Mouse (Mus musculus) neural tube, embryonic 12.5 days (tissue): ENCODE results near the gene Tmem120a. TPM values are rescaled to one million over a fixed set of nuclear protein-coding genes. Genes with fewer than 3 reads are reported as not detected.

Experiments used
- ATAC-seq: fragments of 200-750 bp; cut with Nextera tagmentation; 2 replicates; pipeline ENCODE4 v1.8.0; 2017; ENCODE audit warnings: low read depth, mild to moderate bottlenecking, moderate TSS enrichment, moderate library complexity; ENCODE audit not compliant: low FRiP score
- H3K27ac ChIP-seq: fragments of 300-500 bp; sonication (generic); 2 replicates; pipeline ENCODE4 v1.5.1; 2016
- H3K27me3 ChIP-seq: fragments of 300-500 bp; sonication (generic); replicated peaks from 2 replicates; pipeline ENCODE4 v1.6.1; 2016; ENCODE audit warnings: mild to moderate bottlenecking
- H3K36me3 ChIP-seq: fragments of 300-500 bp; sonication (generic); 2 replicates; pipeline ENCODE4 v1.6.1; 2016; ENCODE audit warnings: mild to moderate bottlenecking
- H3K4me1 ChIP-seq: fragments of 300-500 bp; sonication (generic); 2 replicates; pipeline ENCODE4 v1.6.1; 2016
- H3K4me2 ChIP-seq: fragments of 300-500 bp; sonication (generic); replicated peaks from 2 replicates; pipeline ENCODE4 v1.6.1; 2016; ENCODE audit warnings: mild to moderate bottlenecking
- H3K4me3 ChIP-seq: fragments of 300-500 bp; sonication (generic); 2 replicates; pipeline ENCODE4 v1.5.1; 2016
- H3K9ac ChIP-seq: fragments of 300-500 bp; sonication (generic); 2 replicates; pipeline ENCODE4 v1.6.1; 2016; ENCODE audit warnings: mild to moderate bottlenecking
- H3K9me3 ChIP-seq: fragments of 300-500 bp; sonication (generic); 2 replicates; pipeline ENCODE4 v1.6.1; 2016; ENCODE audit warnings: mild to moderate bottlenecking
- WGBS: fragments of 180-500 bp; shearing (Covaris S2); methylation state at CpG from one replicate; pipeline ENCODE4 v1.1.7; 2016; 5-methylcytosine and 5-hydroxymethylcytosine counted together
- polyA plus RNA-seq: library from polyadenylated mRNA; unstranded; fragments of >200 nt; fragmentation: Nextera tagmentation; extraction: Ambion mirVana; gene quantifications from 2 replicates; pipeline ENCODE4 v1.2.1, GENCODE M21; 2016

Tmem120a gene
- polyA plus RNA-seq, 1 experiment from 2014 or later = 73.5 TPM

- H3K4me3 ChIP-seq = no peak overlapping the region
- no peaks in the 10 kb centered on the region for H3K9me3 ChIP-seq
- WGBS = 93% methylated on average over 10 of the region's 10 CpGs
- no peaks in the 10 kb centered on the region for H3K27me3 ChIP-seq
- no peak overlapping the region for H3K4me2 ChIP-seq
- H3K9ac ChIP-seq = no peak overlapping the region
- ATAC-seq = no peak
- H3K36me3 ChIP-seq = peaks cover 32% of the 10 kb centered on the region
- H3K4me1 ChIP-seq = peaks cover 15% of the 10 kb centered on the region
- no peak overlapping the region for H3K27ac ChIP-seq
Observed at GRCm38 (mm10) chr5:135719586-135720120, 24.6 kb downstream of the Tmem120a start.

GRCm38 (mm10) chr5:135715624-135716023, 28.6 kb downstream of the Tmem120a start:
- 57% methylated on average over 10 of the region's 10 CpGs for WGBS
- no peak overlapping the region for H3K27ac ChIP-seq
- no peak overlapping the region for H3K4me3 ChIP-seq
- ATAC-seq = no peak
- no peak overlapping the region for H3K9ac ChIP-seq
- no peaks in the 10 kb centered on the region for H3K9me3 ChIP-seq
- H3K4me2 ChIP-seq = no peak overlapping the region
- H3K4me1 ChIP-seq = peaks cover 11% of the 10 kb centered on the region
- H3K27me3 ChIP-seq = no peaks in the 10 kb centered on the region
- H3K36me3 ChIP-seq = peaks cover 32% of the 10 kb centered on the region

- no peaks in the 10 kb centered on the region for H3K27me3 ChIP-seq
- no peak for ATAC-seq
- H3K9ac ChIP-seq = no peak overlapping the region
- no peak overlapping the region for H3K4me3 ChIP-seq
- peaks cover 34% of the 10 kb centered on the region for H3K36me3 ChIP-seq
- no peak overlapping the region for H3K27ac ChIP-seq
- H3K4me1 ChIP-seq = peaks cover 11% of the 10 kb centered on the region
- 73% methylated on average over 16 of the region's 16 CpGs for WGBS
- H3K4me2 ChIP-seq = no peak overlapping the region
- H3K9me3 ChIP-seq = no peaks in the 10 kb centered on the region
Observed at GRCm38 (mm10) chr5:135713441-135714218, 30.6 kb downstream of the Tmem120a start.

GRCm38 (mm10) chr5:135712803-135713202, 31.4 kb downstream of the Tmem120a start:
- H3K27me3 ChIP-seq = no peaks in the 10 kb centered on the region
- H3K4me1 ChIP-seq = peaks cover 11% of the 10 kb centered on the region
- WGBS = 74% methylated on average over 4 of the region's 4 CpGs
- H3K36me3 ChIP-seq = peaks cover 33% of the 10 kb centered on the region
- no peak overlapping the region for H3K9ac ChIP-seq
- H3K4me2 ChIP-seq = no peak overlapping the region
- no peak for ATAC-seq
- no peak overlapping the region for H3K27ac ChIP-seq
- H3K4me3 ChIP-seq = no peak overlapping the region
- no peaks in the 10 kb centered on the region for H3K9me3 ChIP-seq

- Histone ChIP-seq H3K9me3 (no peaks in the 10 kb centered on the region), H3K4me3 (no peak overlapping the region), H3K36me3 (peaks cover 32% of the 10 kb centered on the region), H3K9ac (no peak overlapping the region), H3K27ac (no peak overlapping the region), H3K27me3 (no peaks in the 10 kb centered on the region), H3K4me1 (peaks cover 11% of the 10 kb centered on the region), H3K4me2 (no peak overlapping the region)
- 91% methylated on average over 13 of the region's 13 CpGs for WGBS
- no peak for ATAC-seq
Observed at GRCm38 (mm10) chr5:135711582-135712355, 32.5 kb downstream of the Tmem120a start.

- peaks cover 26% of the 10 kb centered on the region for H3K36me3 ChIP-seq
- no peak overlapping the region for H3K27ac ChIP-seq
- no peaks in the 10 kb centered on the region for H3K27me3 ChIP-seq
- ATAC-seq = no peak
- no peaks in the 10 kb centered on the region for H3K9me3 ChIP-seq
- no peak overlapping the region for H3K9ac ChIP-seq
- no peak overlapping the region for H3K4me3 ChIP-seq
- 94% methylated on average over 7 of the region's 7 CpGs for WGBS
- no peak overlapping the region for H3K4me2 ChIP-seq
- peaks cover 11% of the 10 kb centered on the region for H3K4me1 ChIP-seq
Observed at GRCm38 (mm10) chr5:135710599-135711214, 33.5 kb downstream of the Tmem120a start.

GRCm38 (mm10) chr5:135709716-135710115, 34.5 kb downstream of the Tmem120a start:
- Histone ChIP-seq H3K9me3 (no peaks in the 10 kb centered on the region), H3K4me3 (no peak overlapping the region), H3K27ac (no peak overlapping the region), H3K4me1 (peaks cover 11% of the 10 kb centered on the region), H3K27me3 (no peaks in the 10 kb centered on the region), H3K36me3 (peaks cover 25% of the 10 kb centered on the region), H3K9ac (no peak overlapping the region), H3K4me2 (no peak overlapping the region)
- 97% methylated on average over 5 of the region's 5 CpGs for WGBS
- no peak for ATAC-seq

GRCm38 (mm10) chr5:135707855-135708254, 36.4 kb downstream of the Tmem120a start:
- WGBS = 65% methylated on average over 1 of the region's 1 CpGs
- Histone ChIP-seq H3K9ac (no peak overlapping the region), H3K27ac (no peak overlapping the region), H3K4me1 (peaks cover 3% of the 10 kb centered on the region; the same call in 1 of the 2 replicates), H3K4me2 (no peak overlapping the region), H3K36me3 (peaks cover 25% of the 10 kb centered on the region), H3K9me3 (no peaks in the 10 kb centered on the region), H3K4me3 (no peak overlapping the region), H3K27me3 (no peaks in the 10 kb centered on the region)
- no peak for ATAC-seq

GRCm38 (mm10) chr5:135707039-135707438, 37.2 kb downstream of the Tmem120a start:
- no peak for ATAC-seq
- 96% methylated on average over 13 of the region's 13 CpGs for WGBS
- no peaks in the 10 kb centered on the region for H3K27me3 ChIP-seq
- H3K36me3 ChIP-seq = peaks cover 25% of the 10 kb centered on the region
- no peak overlapping the region for H3K9ac ChIP-seq
- no peak overlapping the region for H3K4me3 ChIP-seq
- no peak overlapping the region for H3K4me2 ChIP-seq
- H3K4me1 ChIP-seq = no peaks in the 10 kb centered on the region
- no peak overlapping the region for H3K27ac ChIP-seq
- H3K9me3 ChIP-seq = no peaks in the 10 kb centered on the region

GRCm38 (mm10) chr5:135705383-135705782, 38.9 kb downstream of the Tmem120a start:
- Histone ChIP-seq H3K4me1 (no peaks in the 10 kb centered on the region), H3K27ac (no peak overlapping the region), H3K4me3 (no peak overlapping the region), H3K9ac (no peak overlapping the region), H3K36me3 (peaks cover 30% of the 10 kb centered on the region), H3K9me3 (no peaks in the 10 kb centered on the region), H3K4me2 (no peak overlapping the region), H3K27me3 (no peaks in the 10 kb centered on the region)
- no peak for ATAC-seq
- 96% methylated on average over 4 of the region's 4 CpGs for WGBS

GRCm38 (mm10) chr5:135703431-135703830, 40.8 kb downstream of the Tmem120a start:
- no peak overlapping the region for H3K4me2 ChIP-seq
- no peaks in the 10 kb centered on the region for H3K27me3 ChIP-seq
- H3K36me3 ChIP-seq = peaks cover 30% of the 10 kb centered on the region
- no peaks in the 10 kb centered on the region for H3K9me3 ChIP-seq
- H3K27ac ChIP-seq = no peak overlapping the region
- no peak for ATAC-seq
- WGBS = 96% methylated on average over 7 of the region's 7 CpGs
- H3K9ac ChIP-seq = no peak overlapping the region
- H3K4me1 ChIP-seq = no peaks in the 10 kb centered on the region
- H3K4me3 ChIP-seq = no peak overlapping the region

- no peaks in the 10 kb centered on the region for H3K9me3 ChIP-seq
- H3K4me3 ChIP-seq = no peak overlapping the region
- H3K4me2 ChIP-seq = no peak overlapping the region
- H3K9ac ChIP-seq = no peak overlapping the region
- no peaks in the 10 kb centered on the region for H3K4me1 ChIP-seq
- no peaks in the 10 kb centered on the region for H3K27me3 ChIP-seq
- no peak overlapping the region for H3K27ac ChIP-seq
- ATAC-seq = no peak
- 80% methylated on average over 15 of the region's 15 CpGs for WGBS
- peaks cover 28% of the 10 kb centered on the region for H3K36me3 ChIP-seq
Observed at GRCm38 (mm10) chr5:135702682-135703192, 41.5 kb downstream of the Tmem120a start.
